Mouse (Mus musculus) frontal cortex, postnatal 36 days (tissue): Measurements from ENCODE around the gene Tyk2.

Experiments used
- DNase-seq, 2 experiments: peaks; one replicate each; pipeline ENCODE4 v3.0.0; 2022; ENCODE audit warnings: low spot score in 2 of 2

Tyk2 gene

DNA sequence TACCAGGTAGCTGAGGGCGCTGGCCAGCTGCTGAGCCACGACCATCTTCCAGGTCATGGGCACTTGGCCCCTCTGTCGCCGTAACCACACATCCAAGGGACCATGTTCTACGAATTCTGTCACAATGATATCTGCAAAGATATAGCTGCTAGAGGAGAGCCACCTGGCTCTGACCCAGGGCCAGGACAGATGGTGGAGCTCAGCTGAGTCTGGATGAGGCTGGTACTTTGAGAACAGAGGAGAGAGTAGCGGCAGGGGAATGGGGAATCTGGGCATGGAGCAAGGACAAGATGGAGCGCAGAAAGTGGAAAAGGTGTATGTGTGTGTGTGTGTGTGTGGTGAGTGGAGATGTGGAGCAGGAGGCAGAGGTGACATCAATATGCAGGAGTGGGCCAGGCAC is 16.9 kb downstream of the Tyk2 start:
- DNase-seq: no peak

DNA sequence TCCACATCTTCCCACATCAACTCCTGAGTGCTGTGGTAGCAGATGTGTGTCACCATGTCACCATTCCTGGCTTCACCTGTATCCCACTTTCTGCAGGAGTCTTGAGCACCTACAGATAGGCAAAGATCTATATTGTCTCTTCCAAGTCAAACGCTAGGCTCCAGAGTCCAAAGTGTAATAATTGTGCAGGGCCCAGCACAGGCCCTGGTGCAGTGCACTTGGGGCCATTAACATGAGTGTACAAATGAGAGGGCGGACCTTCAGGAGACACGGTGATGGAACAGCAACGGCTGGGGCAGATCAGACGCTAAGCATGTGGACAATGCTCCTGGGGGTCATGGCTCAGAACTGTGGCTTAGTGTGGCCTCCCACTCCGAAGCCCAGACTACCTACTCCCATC is 17.3 kb downstream of the Tyk2 start:
- DNase-seq: no peak

DNA sequence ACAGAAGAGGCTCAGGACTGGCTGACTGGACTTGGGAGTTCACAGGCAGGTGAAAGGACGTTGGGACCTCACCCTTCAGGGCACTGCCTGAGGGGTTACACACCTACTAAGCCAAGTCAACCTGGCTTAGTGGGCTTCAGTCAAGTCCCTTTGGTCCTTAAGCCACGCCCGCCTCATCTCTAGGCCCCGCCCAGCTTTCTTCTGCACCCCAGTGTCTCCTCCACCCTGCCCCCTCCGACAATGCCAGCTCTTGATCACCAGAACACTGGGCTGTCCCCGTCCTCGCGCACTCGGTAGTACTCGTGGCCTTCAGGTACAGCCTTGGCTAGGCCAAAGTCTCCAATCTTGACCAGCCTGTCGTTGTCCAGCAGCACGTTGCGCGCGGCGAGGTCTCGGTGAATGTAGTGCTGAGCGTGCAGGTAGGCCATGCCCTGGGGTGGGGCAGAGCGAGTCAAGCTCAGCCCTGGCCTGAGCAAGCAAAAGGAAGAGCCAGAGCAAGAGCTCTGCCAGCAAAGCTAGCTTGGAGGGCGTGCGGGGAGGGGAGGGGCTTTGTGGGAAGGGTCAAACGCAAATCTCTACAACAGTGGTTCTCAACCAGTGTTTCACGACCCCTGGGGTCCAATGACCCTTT is 23.3 kb downstream of the Tyk2 start:
- DNase-seq: no peak

DNA sequence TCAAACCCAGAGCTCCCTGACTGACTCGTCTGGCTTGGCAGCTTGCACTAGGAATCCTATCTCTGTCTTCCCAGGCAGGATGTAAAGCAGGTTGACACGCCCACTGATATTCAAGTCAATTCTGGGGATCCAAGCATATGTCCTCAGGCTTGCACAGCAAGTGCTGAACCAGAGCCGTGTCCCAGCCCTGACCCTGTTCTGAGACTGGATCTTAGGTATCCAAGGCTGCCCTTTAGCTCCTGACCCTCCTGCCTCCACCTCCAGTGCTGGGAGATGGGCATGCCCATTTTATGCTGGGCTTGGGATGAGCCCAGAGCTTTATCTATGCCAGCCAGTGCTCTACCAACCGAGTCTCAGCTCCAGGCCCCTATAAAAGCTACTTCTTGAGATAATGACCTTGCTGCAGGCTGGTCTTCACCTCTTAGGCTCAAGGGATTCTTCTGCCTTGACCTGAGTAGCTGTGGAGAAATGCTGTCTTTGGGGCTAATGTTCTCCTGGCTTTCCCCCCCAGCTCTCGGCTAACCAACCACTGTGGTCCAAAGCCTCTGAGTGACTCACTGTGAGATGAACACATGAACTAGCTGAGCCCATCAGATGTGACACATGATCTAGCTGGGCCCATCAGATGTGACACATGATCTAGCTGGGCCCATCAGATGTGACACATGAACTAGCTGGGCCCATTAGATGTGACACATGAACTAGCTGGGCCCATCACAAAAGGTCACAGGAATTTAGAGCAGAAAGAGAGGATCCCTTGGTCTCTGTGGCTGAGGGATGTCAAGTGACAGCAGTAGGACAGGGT is 25.1 kb downstream of the Tyk2 start:
- DNase-seq: peak in 1 of 2 experiments; percentile 20

DNA sequence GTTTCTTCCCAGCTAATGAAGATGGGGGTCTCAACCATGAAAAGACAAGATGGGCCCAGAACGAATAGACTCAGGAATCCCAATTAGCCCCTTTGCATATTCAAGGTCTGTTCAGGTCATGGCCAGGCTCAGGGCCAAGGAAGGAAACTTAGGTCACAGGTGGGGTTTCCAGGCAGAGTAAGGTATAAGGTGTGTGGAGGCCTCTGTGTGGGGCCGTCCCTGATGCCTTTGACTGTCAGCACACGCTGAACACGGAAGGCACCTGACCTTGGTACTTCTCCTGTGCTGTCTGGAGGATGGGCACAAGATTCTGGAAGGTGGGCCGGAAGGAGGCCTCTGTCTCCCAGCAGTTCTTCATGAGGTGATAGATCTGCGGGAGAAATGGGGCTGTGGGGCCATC is 26.2 kb downstream of the Tyk2 start:
- DNase-seq: no peak

DNA sequence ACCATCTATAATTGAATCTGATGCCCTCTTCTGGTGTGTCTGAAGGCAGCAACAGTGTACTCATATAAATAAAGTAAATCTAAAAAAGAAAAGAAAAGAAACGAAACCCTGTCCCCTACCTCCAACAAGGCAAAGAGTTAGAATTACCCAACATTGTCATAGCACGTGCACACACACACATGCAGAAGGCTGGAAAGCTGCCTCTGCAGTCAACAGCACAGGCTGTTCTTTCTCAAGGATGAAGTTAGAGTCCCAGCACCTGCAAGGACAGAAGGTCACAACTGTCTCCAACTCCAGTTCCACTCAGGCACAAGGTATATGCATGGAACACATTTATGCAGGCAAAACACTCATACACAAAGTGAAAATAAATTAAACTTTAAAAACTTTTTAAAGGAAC is 29.0 kb downstream of the Tyk2 start:
- DNase-seq: no peak

DNA sequence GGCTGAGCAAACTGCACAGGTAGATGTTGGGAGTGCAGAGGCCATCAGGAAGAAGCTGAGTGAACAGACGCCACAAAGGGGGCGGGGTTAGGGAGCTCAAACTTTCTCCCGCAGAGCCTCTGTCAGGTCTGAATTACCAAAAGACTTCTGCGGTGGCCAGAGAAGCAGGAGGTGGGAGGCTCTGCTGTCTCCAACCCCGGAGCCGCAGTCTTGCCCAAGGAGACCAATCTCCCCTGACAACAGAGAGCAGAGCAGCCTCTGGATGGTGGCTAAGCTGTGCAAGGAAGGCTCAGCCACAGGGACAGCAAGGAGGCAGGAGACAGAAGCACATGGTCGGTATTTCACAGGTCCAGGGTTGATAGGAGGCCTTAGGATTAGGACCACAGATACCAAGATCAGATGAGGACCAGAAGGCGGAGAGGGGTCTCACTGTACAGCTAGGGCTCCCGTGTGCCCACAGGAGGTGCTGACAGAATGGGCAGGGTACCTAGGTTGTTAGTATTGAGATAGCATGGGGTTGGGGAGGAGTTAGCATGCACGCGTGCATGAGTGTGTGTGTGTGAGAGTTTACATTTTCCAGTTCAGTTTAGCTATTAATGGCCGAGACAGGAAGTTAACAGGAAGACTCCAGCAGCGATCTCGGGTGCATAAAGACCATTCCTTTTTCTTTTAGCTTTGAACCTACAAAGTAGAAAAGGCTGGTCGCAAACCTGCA is 30.4 kb downstream of the Tyk2 start:
- no peak for DNase-seq

DNA sequence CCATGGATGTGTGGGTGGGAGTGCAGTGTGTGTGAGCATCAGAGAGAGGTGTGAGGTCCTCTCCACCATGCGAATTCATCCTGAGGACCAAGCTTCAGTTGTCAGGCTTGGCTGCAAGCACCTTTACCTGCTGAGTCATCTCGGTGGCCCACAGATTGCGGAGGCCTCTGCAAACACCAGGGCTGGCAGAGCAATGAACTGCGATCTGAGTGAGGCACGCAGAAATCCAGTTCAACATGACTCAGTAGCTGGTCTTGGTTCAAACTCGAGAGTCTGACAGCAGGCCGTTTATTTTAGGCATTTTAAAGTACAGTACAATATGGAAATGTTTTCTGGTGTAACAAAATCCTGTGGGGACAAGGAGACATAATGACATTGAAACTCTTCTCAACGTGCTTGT is 33.2 kb downstream of the Tyk2 start:
- peak; percentile 76 to 79 for DNase-seq

DNA sequence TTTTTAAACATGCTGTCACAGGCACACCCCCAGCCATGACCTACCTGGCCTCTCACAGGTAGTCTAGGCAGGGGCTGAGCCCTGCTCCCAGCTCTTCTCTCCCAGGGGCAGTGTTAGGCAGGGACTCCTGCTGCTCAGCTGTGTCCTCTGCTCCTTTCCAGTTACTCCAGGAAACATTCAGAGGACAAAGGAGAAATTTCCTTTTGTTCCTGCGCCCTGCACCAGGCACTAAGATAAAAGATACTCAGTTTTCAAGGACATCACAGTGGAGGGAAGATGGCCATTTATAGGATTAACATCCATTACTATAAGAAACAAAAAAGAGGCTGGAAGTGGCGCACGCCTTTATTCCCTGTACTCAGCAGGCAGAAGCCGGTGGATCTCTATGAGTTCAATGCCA is 35.1 kb downstream of the Tyk2 start:
- DNase-seq: no peak

DNA sequence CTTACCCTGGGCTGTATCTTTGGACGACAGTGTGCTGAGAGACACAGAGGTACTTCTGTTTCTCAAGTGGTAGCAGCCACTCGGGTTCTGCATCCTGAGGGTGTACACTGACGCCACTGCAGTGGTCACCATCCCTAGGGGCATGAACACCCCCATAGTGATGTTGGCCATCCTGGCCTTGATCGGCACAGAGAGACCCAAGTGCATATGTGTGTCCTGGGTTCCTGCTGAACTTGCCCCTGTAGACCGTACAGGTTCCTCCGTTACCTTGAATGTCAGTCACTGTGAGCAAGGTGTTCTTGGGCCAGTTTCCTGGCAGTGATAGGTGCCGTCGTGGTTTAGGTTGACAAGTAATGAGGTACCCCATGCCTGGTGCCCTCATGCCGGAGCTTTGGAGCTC is 37.6 kb downstream of the Tyk2 start:
- DNase-seq: no peak

DNA sequence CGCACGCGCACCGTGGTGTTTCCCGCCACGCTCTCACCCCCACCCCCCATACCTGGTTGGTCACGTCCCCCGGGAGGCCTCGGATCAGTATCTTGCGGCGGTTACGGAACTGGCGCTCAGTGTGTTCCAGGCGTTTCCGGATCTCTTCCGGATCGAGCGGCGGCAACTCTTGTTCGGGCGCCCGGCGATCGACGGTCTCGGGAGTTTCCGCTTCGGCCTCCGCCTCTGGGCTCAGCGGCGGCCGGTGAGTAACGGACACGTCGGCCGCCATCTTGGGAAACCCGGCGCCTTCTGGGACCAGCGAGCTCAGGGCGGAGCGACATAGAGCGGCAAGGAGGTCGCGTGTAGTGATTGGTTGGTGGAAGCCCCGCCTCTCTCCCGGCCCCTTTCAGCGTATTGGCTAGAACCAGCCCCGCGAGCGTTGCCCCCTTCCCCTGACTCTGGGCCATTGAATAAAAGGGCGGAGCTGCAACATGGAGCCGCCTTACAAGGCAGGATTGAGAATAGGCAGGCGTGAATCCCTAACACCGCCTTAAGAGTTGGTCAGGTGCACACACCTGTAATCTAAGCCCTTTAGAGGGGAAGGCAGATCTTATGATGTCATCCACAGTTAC is 39.2 kb downstream of the Tyk2 start, which contains the start of the genes Gm38431 and Raver1:
TSS of gene Gm38431 (minus strand) at position 291 of the 614 bp plus-strand sequence.
TSS of gene Raver1 (minus strand) at position 302 of the 614 bp plus-strand sequence.
- DNase-seq: peak; percentile 97 to 98

DNA sequence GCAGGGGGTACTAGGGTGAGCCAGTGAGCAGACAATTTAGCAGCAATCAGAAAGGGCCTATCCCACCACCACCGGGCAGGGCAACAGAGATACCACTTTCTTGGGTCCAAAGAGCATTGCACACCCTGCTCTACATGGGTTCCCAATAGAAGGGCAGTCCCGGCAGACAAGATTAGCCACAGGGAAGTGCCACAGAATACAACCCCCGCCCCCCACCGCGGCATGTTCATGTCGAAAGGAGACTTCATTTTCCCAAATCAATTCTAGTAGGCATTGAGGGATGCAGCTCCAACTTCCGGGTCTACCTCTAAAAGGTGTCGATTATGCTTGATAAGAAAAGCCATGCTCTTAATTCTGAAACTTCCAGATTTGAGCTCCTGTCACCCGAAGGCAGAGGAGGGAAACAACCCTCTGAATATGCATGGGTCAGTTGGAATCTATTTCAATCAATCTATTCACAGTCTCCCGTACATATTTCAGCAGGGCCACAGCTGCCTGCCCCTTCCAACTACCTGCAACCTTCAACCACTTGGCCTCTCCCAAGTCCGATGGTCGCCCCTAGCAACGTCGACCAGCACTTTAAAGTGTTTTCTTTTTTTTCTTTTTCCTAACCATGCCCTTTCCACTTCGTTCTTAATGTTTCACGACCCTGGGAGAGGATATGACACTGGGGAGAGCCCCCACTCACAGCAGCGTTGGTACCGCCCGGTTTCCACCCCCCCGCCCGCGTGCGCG is 39.9 kb downstream of the Tyk2 start:
- DNase-seq: peak in 1 of 2 experiments; percentile 28

DNA sequence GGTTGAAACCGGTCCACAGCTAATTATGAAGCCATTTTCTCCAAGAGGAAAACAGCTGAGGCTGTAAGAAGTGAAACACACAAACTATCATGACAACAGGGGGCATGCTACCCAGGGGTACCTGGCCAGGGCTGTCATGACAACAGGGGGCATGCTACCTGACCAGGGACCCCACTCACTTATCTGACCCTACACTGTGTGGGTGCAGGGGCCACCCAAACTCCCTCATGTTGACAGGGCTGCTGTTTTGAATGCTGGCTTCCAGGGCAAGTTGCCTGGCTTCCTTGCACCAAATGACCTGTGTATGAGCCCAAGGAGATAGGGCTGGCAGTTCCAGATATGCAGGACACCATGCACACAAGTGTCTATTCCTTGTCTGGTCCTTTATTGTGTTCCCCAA is 40.5 kb downstream of the Tyk2 start:
- DNase-seq: no peak

DNA sequence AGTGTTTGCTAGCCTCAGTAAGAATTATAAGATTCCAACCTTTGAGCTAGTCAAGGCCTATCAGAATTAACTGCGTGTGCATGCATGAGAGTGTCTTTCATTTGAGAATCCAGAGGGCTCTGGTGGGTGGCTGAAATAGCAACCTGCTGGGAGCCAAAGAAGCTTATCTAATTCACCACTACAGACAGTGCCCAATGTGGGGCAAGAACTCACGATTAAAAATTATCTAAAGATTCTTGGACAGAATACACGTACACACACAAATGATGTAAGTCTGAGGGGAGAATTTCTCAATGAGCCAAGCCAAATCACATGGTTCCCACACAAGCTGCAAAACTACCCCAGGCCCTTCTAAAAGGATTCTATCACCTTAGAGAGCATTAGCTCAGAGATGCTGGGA is 47.7 kb downstream of the Tyk2 start:
- no peak for DNase-seq

DNA sequence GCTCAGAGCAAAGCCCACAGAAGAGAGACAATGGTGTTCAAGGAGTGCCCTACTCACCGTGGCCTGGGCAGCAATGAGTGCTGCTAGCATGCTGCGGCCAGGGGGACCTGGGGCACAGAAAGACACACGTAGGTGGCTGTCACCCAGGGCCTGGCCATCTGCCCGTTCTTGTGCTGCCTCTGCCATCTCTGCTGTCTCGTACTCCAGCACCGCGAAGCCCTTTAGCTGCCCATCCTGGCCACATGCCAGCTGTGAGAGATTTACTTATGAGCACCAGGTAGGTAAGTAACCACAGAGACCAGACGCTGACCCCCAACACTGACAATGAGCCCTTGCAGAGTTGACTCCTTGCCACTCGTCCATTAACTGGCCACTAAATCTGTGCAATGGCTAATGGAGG is 49.9 kb downstream of the Tyk2 start:
- no peak for DNase-seq

DNA sequence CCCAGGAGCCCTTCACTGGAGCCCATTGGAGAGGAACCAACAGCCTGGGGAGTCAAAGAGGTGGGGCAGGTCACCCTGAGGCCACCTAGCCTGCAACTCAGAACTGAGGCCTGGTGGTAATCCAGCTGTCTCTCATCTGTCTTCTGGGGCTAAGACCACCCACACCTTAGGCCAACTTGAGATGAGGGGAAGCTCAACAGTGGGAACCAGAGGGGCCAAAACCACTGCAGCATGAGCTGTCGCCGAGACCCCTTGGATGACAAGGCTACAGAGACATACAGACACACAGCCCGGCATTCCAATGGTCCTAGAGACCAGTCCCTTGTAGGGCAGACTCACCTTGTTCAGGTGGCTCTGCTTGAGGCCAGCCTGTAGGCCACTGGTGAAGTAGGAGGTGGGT is 55.4 kb downstream of the Tyk2 start:
- DNase-seq: no peak

DNA sequence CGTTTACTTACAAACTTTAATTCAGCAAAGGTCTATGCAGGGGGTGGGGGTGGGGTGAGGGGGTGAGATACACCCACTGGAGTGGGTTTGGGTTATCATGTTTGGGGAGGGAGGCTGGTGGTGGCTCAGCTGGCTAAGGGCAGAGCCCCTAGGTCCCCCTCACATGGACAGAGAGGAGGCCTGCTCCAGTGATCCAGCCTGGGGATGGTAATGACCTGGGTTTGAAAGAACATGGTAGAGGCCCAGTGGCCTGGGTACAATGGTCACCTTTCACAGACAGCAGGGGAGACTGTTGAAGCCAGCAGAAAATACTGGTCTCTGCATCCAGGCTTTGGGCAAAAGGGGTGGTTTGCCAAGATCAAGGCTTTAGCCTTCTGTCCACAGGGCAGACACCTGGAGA is 56.9 kb downstream of the Tyk2 start:
- no peak for DNase-seq

DNA sequence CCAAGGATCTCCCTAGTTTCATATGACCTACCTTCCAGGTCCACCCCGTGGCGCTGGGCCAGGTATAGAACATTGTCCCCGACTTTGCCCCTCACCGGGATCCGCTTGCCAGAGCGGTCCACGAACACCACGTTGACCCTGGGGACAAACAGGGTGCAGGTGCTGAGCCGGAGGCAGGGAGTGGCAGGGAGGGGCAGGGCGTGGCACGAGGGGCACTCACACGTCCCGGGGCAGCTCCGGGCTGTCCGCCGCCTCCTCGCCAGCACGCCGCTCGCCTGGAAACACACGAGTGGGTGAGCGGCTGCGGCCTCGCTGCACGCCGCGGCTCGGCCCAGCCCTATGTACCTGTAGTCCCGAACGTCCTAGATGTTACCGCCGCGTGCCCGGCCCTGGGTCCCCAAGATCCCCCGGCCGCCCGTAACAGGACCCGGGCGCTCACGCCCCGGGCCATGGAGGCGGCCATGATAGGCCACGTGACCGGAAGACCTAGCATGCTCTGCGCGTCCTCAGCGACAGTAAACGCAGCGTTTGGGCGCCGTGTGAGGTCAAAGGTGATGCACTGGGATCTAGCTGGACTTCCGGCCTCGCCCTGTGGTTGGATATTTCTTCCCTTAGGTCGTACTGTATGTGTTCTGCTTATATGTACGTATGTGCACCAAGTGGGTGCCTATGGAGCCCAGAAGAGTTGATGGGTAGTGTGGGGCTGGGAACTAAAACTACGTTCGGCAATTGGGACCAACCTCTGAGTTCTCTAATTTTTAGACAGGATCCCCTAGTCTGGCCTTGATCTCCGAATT is 57.8 kb downstream of the Tyk2 start, which contains the start of the genes Gm49373 and Fdx1l:
TSS of gene Gm49373 (minus strand) at position 53 of the 797 bp plus-strand sequence.
TSS of gene Fdx1l (minus strand) at position 571 of the 797 bp plus-strand sequence.
- DNase-seq: peak; percentile 91 to 95

DNA sequence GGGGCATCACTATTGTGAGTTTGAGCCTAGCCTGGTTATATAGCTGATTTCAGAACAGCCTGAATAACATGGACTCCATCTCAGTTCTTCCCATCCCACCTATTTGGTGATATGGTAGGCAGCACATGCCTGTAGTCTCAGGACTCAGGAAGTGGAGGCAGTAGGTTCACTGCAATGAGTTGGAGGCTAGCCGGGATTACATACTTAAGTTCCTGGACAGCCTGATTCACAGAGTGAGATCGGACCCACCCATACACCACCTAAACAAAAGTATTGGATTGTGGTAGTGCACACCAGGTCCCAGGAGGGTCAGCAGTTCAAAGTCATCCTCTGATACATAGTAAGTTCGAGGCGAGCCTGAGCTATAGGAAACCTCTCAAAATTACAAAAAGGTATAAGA is 58.4 kb downstream of the Tyk2 start:
- peak in 1 of 2 experiments; percentile 31 for DNase-seq

DNA sequence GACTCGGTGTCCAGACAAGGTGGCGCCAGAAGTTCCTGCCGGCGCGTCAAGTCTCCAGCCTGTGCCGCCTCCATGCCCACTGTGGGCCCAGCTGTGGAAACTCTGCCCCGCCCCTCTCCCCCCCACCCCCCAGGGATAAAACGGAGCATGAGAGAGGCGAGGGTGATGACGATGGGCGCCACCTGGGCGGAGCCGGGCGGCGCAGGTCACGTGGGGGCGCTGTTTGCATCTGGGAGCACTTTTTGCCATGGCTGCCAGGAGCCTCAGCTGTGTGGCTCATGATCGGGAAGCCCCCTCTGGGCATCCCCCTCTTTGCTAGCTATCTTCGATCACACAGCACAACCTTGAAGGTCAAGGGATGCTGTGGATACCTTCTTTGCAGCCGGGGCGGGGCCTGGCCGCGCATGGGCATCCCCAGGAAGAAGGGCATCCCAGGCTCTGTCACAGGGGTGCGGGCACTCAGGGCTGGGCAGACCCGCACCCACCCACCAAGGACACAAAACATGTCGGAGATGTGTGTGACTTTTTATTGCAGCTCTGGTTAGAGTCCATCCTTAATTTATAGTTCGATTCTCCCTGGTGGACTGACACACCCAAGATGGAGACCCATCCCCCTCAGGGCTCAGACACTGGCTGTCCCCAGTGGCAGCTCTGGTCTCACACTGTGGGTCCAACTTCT is 63.9 kb downstream of the Tyk2 start, which contains the start of gene Zglp1:
TSS of gene Zglp1 (minus strand) at position 88 of the 679 bp plus-strand sequence.
- no peak for DNase-seq
